Mouse (Mus musculus): ENCODE measurements around the gene Nup214. TPM values are rescaled to one million over a fixed set of nuclear protein-coding genes. Genes with fewer than 3 reads are reported as not detected.

Nup214 gene
- total and polyA plus RNA-seq, 2 experiments: 5.3 to 11.5 TPM

DNA sequence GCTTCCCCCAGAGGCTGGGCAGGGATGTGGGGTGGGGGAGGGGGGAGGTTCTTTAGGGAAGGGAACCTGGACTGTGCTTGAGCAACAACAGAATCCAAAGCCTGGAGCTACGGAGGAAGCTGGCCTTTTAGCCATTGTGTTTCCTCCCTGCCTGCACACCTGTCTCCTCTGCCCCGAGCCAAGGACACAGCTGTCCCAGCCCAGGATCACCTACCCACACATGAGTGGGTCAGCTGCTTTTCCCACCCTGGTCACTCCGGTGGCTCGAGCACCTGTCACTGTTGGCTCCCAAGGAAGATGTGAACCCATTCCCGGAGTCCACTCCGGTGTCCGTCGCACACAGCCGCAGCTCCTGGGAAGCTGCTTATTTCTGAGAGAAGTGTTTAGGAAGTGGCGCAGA, 17.0 kb upstream of the Nup214 start:
- no peaks in the 10 kb centered on the region for H3K36me3 ChIP-seq (ENCODE audit: control insufficient read depth, insufficient read depth, low read length)
- WGBS: 89% methylated on average over 10 of the region's 10 CpGs
- no peak overlapping the region for H3K9ac ChIP-seq (ENCODE audit: low read depth, low read length)
- H3K79me2 ChIP-seq (ENCODE audit: control insufficient read depth, insufficient read depth, low read length): no peaks in the 10 kb centered on the region
- DNase-seq (ENCODE audit: extremely low read depth, low read depth, low spot score): no peak
- TF ChIP-seq POLR2A (IDR thresholded peaks at IDR 0.05; ENCODE audit: extremely low read depth, insufficient read depth, low read length) (no peak), CTCF (IDR thresholded peaks at IDR 0.05; ENCODE audit: low read depth, low read length) (no peak)
- H3K4me1 ChIP-seq (ENCODE audit: control insufficient read depth, insufficient read depth, low read length): no peaks in the 10 kb centered on the region
- H3K27ac ChIP-seq (replicated peaks; ENCODE audit: insufficient read depth, low read depth, low read length): no peak overlapping the region
- no peaks in the 10 kb centered on the region for H3K27me3 ChIP-seq (ENCODE audit: control insufficient read depth, insufficient read depth, low read length)
- no peak overlapping the region for H3K4me3 ChIP-seq (ENCODE audit: insufficient read depth, low read depth, low read length)

DNA sequence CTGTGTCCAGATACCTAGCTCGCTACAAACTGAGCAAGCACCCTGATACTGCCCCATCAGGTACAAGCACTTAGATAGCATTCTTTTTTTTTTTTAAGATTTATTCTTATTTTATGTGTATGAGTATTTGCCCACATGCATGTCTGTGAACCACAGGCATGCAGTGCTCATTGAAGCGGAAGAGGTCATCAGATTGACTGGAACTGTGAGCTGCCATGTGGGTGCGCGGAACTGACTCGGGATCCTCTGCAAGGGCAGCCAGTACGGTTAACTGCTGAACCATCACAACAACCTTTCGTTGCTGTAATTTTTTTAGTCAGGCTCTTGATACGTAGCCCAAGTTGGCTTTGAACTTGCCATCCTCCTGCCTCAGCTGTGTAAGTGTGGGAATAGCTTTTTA, 13.2 kb upstream of the Nup214 start:
- 95% methylated on average over 8 of the region's 8 CpGs for WGBS
- H3K27me3 ChIP-seq (ENCODE audit: control insufficient read depth, insufficient read depth, low read length): no peaks in the 10 kb centered on the region

DNA sequence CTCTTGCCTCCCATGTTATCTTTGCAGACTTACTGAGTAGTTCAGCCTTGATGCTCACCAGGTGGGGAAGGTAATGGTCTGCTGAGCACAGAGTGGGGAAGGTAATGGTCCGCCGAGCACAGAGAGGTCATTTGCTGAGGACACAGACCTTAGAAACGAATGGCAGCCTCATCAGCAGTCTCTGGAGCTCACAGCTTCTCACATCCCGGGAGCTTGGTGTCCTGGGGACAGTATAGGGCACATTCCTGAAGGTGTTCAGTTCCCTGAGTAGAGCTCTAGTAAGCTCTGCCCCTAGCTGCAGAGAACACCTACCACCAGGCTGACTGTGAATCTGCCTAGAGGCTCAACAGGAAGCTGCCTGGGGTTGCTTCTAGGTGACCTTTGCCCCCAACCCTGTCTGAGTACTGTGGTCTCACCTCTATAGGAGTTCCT, 12.4 kb upstream of the Nup214 start:
- Histone ChIP-seq H3K9ac (ENCODE audit: low read depth, low read length) (no peak overlapping the region), H3K79me2 (ENCODE audit: control insufficient read depth, insufficient read depth, low read length) (no peaks in the 10 kb centered on the region), H3K27me3 (ENCODE audit: control insufficient read depth, insufficient read depth, low read length) (no peaks in the 10 kb centered on the region), H3K36me3 (ENCODE audit: control insufficient read depth, insufficient read depth, low read length) (no peaks in the 10 kb centered on the region), H3K27ac (replicated peaks; ENCODE audit: insufficient read depth, low read depth, low read length) (no peak overlapping the region), H3K4me1 (ENCODE audit: control insufficient read depth, insufficient read depth, low read length) (no peaks in the 10 kb centered on the region), H3K4me3 (ENCODE audit: insufficient read depth, low read depth, low read length) (no peak overlapping the region)
- 70% methylated on average over 4 of the region's 4 CpGs for WGBS
- TF ChIP-seq POLR2A (IDR thresholded peaks at IDR 0.05; ENCODE audit: extremely low read depth, insufficient read depth, low read length) (no peak), CTCF (IDR thresholded peaks at IDR 0.05; ENCODE audit: low read depth, low read length) (no peak)
- DNase-seq (ENCODE audit: extremely low read depth, low read depth, low spot score): no peak

More for the DNA sequence above, 13.2 kb upstream of the Nup214 start:
- Histone ChIP-seq H3K4me1 (ENCODE audit: control insufficient read depth, insufficient read depth, low read length) (no peaks in the 10 kb centered on the region), H3K9ac (ENCODE audit: low read depth, low read length) (no peak overlapping the region), H3K79me2 (ENCODE audit: control insufficient read depth, insufficient read depth, low read length) (no peaks in the 10 kb centered on the region), H3K27ac (replicated peaks; ENCODE audit: insufficient read depth, low read depth, low read length) (no peak overlapping the region), H3K4me3 (ENCODE audit: insufficient read depth, low read depth, low read length) (no peak overlapping the region), H3K36me3 (ENCODE audit: control insufficient read depth, insufficient read depth, low read length) (no peaks in the 10 kb centered on the region)
- TF ChIP-seq POLR2A (IDR thresholded peaks at IDR 0.05; ENCODE audit: extremely low read depth, insufficient read depth, low read length) (no peak), CTCF (IDR thresholded peaks at IDR 0.05; ENCODE audit: low read depth, low read length) (no peak)
- DNase-seq (ENCODE audit: extremely low read depth, low read depth, low spot score): no peak

DNA sequence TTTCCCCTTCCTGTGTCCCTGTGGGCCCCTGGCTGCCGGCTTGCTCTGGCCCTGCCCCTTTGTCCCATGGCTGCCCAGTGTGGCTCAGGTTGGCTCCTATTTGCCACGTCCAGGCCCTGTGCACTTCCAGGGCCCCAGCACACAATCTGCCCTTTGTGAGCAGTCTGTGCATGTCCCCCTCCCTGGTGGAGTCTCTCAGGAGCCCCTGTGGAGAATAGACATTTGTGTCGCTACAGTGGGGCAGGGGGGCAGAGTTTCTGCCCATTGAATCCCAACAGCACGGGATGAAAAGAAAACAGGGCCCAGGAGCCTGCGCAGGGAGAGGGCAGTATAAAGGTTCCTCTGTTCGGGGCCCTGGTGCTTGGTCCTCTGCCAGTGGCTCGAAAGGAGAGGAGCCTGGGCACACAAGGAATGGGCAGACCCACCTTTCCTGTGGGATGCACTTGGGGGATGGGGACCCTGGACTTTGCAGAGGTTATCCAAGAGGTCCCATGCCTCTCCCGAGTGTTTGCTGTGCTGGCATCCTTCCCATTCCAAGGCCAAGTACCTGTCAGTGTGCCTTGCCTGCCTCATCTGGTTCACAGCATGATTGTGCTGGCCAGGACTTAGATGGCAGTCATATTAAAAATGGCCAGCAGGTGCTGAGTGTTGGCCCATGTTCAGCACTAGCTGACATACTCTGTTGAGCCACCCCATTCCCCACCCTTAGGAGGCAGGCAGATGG, 11.6 kb upstream of the Nup214 start:
- TF ChIP-seq CTCF (IDR thresholded peaks at IDR 0.05; ENCODE audit: low read depth, low read length): no peak
- TF ChIP-seq POLR2A (IDR thresholded peaks at IDR 0.05; ENCODE audit: extremely low read depth, insufficient read depth, low read length): no peak
- no peak overlapping the region for H3K9ac ChIP-seq (ENCODE audit: low read depth, low read length)
- WGBS: 69% methylated on average over 8 of the region's 8 CpGs
- H3K4me3 ChIP-seq (ENCODE audit: insufficient read depth, low read depth, low read length): no peak overlapping the region
- no peak overlapping the region for H3K27ac ChIP-seq (replicated peaks; ENCODE audit: insufficient read depth, low read depth, low read length)
- no peaks in the 10 kb centered on the region for H3K36me3 ChIP-seq (ENCODE audit: control insufficient read depth, insufficient read depth, low read length)
- H3K27me3 ChIP-seq (ENCODE audit: control insufficient read depth, insufficient read depth, low read length): no peaks in the 10 kb centered on the region
- H3K4me1 ChIP-seq (ENCODE audit: control insufficient read depth, insufficient read depth, low read length): no peaks in the 10 kb centered on the region
- no peak for DNase-seq (ENCODE audit: extremely low read depth, low read depth, low spot score)
- no peaks in the 10 kb centered on the region for H3K79me2 ChIP-seq (ENCODE audit: control insufficient read depth, insufficient read depth, low read length)

DNA sequence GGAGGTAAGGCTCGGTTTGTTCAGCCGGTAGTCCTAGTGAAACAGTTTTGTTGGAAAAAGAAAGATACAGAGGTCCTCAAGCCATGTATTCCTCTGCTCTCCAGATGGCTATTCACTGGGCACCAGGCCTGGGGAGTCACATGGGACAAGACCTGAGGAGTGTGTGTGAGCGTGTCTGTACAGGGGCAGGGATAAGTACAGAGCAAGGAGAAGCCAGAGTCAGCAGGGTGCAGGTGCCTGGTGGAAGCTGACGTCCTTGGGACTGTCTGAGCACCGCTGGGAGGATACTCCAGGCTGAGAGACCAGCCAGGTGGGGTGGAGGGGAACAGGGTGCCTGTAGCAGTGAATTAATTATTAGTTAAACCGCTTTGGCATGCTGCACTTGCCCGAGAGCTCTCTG, 10.7 kb upstream of the Nup214 start:
- DNase-seq (ENCODE audit: extremely low read depth, low read depth, low spot score): no peak
- Histone ChIP-seq H3K27me3 (ENCODE audit: control insufficient read depth, insufficient read depth, low read length) (no peaks in the 10 kb centered on the region), H3K4me3 (ENCODE audit: insufficient read depth, low read depth, low read length) (no peak overlapping the region), H3K79me2 (ENCODE audit: control insufficient read depth, insufficient read depth, low read length) (no peaks in the 10 kb centered on the region), H3K27ac (replicated peaks; ENCODE audit: insufficient read depth, low read depth, low read length) (no peak overlapping the region), H3K36me3 (ENCODE audit: control insufficient read depth, insufficient read depth, low read length) (no peaks in the 10 kb centered on the region), H3K9ac (ENCODE audit: low read depth, low read length) (no peak overlapping the region), H3K4me1 (ENCODE audit: control insufficient read depth, insufficient read depth, low read length) (no peaks in the 10 kb centered on the region)
- TF ChIP-seq POLR2A (IDR thresholded peaks at IDR 0.05; ENCODE audit: extremely low read depth, insufficient read depth, low read length) (no peak), CTCF (IDR thresholded peaks at IDR 0.05; ENCODE audit: low read depth, low read length) (no peak)
- WGBS: 86% methylated on average over 7 of the region's 7 CpGs

DNA sequence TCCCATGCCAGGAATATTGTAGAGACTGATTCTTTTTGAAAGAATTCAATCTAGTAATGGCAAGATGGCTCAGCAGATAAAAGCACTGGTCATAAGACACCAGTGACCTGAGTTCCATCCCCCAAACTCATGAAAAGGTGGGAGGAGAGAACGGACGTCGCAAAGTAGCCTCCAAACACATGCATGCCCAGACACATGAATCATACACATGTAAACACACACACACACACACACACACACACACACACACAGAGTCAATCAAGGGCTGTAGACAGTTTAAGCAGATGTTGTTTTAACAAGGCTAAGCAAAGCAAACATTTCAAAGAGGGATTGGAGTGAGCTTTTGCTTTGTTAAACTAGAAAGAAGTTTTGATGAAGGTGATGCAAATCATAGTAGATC, 10.0 kb upstream of the Nup214 start:
- Histone ChIP-seq H3K79me2 (ENCODE audit: control insufficient read depth, insufficient read depth, low read length) (no peaks in the 10 kb centered on the region), H3K27me3 (ENCODE audit: control insufficient read depth, insufficient read depth, low read length) (no peaks in the 10 kb centered on the region), H3K4me3 (ENCODE audit: insufficient read depth, low read depth, low read length) (no peak overlapping the region), H3K27ac (replicated peaks; ENCODE audit: insufficient read depth, low read depth, low read length) (no peak overlapping the region), H3K9ac (ENCODE audit: low read depth, low read length) (no peak overlapping the region), H3K36me3 (ENCODE audit: control insufficient read depth, insufficient read depth, low read length) (no peaks in the 10 kb centered on the region), H3K4me1 (ENCODE audit: control insufficient read depth, insufficient read depth, low read length) (no peaks in the 10 kb centered on the region)
- 80% methylated on average over 3 of the region's 3 CpGs for WGBS
- no peak for TF ChIP-seq CTCF (IDR thresholded peaks at IDR 0.05; ENCODE audit: low read depth, low read length)
- TF ChIP-seq POLR2A (IDR thresholded peaks at IDR 0.05; ENCODE audit: extremely low read depth, insufficient read depth, low read length): no peak
- DNase-seq (ENCODE audit: extremely low read depth, low read depth, low spot score): no peak
